In genomic region chr7:81991611-81992061, GRCm38 (mm10) we compare ENCODE assay signal across 9 mouse cellular contexts. TPM values are rescaled to one million over a fixed set of nuclear protein-coding genes. Genes with fewer than 3 reads are reported as not detected.
A peak's percentile ranks its signal among the peaks of the same experiment; 100 is the strongest.
DNase-seq lines count a peak whose midpoint lies in the region; ATAC-seq and TF ChIP-seq lines count a peak whose summit lies in the region.
"Had no signal": no experiment of that assay in that cellular context is flagged by ENCODE, and none has a peak within 500 bp of the region (broad histone marks: within the 10 kb centered on the region; RNA-seq: fewer than 3 reads in every experiment).

No protein-coding gene starts in this region.

- peak overlapping the region; percentile 44 for H3K9ac ChIP-seq in hindbrain, embryonic 14.5 days
- H3K9ac ChIP-seq in midbrain, embryonic 14.5 days (replicated peaks; ENCODE audit: low read length) = peak overlapping the region; percentile 40

- H3K27me3 ChIP-seq in kidney, adult 2 months (replicated peaks; ENCODE audit: control insufficient read depth, insufficient read depth, low read length) = peaks cover 6% of the 10 kb centered on the region
- peaks cover 86% of the 10 kb centered on the region for H3K27me3 ChIP-seq in hindbrain, embryonic 14.5 days (ENCODE audit: control insufficient read depth, insufficient read depth, low read length)
- peaks cover 62% of the 10 kb centered on the region for H3K27me3 ChIP-seq in midbrain, embryonic 14.5 days (ENCODE audit: control insufficient read depth, insufficient read depth, low read length)

- H3K4me2 ChIP-seq in hindbrain, embryonic 14.5 days (replicated peaks) = peak overlapping the region; percentile 91
- H3K4me2 ChIP-seq in midbrain, embryonic 14.5 days (ENCODE audit: low read length) = peak overlapping the region; percentile 90

- 1% methylated on average over 36 of the region's 36 CpGs for WGBS in kidney, adult 2 months
- WGBS in hindbrain, embryonic 14.5 days = under 1% methylated on average over 36 of the region's 36 CpGs
- under 1% methylated on average over 36 of the region's 36 CpGs for WGBS in midbrain, embryonic 14.5 days

- no peak overlapping the region for H3K27ac ChIP-seq in kidney, adult 2 months (ENCODE audit: insufficient read depth, low read depth, low read length)
- H3K27ac ChIP-seq in brown adipose tissue, adult 24 weeks (replicated peaks; ENCODE audit: low read depth, low read length) = no peak overlapping the region
- H3K27ac ChIP-seq in hindbrain, embryonic 14.5 days = no peak overlapping the region
- H3K27ac ChIP-seq in midbrain, embryonic 14.5 days (replicated peaks; ENCODE audit: low read depth, low read length) = no peak overlapping the region
- H3K27ac ChIP-seq: macrophage had no signal

- intact Hi-C loops in left cerebral cortex, postnatal 36 days (cut with DNase I) = no loop called here

- 0 out of 2 replicates have a peak, but pooled peaks have one; percentile 24 for ATAC-seq in hindbrain, embryonic 14.5 days (ENCODE audit: low FRiP score)
- no peak for ATAC-seq in midbrain, embryonic 14.5 days (ENCODE audit: low FRiP score, low TSS enrichment)

- H3K4me1 ChIP-seq in kidney, adult 2 months (ENCODE audit: control insufficient read depth, insufficient read depth, low read length) = no peaks in the 10 kb centered on the region
- H3K4me1 ChIP-seq in brown adipose tissue, adult 24 weeks (ENCODE audit: control insufficient read depth, insufficient read depth, insufficient read length, low read length) = 0 out of 2 replicates have a peak, but pooled peaks cover 3% of the 10 kb centered on the region
- H3K4me1 ChIP-seq in hindbrain, embryonic 14.5 days (replicated peaks; ENCODE audit: control insufficient read depth, insufficient read depth, low read length) = 0 out of 2 replicates have a peak, but pooled peaks cover 3% of the 10 kb centered on the region
- H3K4me1 ChIP-seq in midbrain, embryonic 14.5 days (ENCODE audit: control insufficient read depth, insufficient read depth, low read length) = peaks cover 3% of the 10 kb centered on the region; the same call in 1 of the 2 replicates

- no peak for TF ChIP-seq CTCF in kidney, adult 2 months (conservative IDR thresholded peaks at IDR 0.05; ENCODE audit: insufficient read depth, insufficient read length, low read depth, low read length)

- TF ChIP-seq POLR2A in kidney, adult 2 months (IDR thresholded peaks at IDR 0.05; ENCODE audit: low read depth, low read length) = no peak

- no peaks in the 10 kb centered on the region for H3K36me3 ChIP-seq in kidney, adult 2 months (ENCODE audit: control insufficient read depth, insufficient read depth, low read length)
- H3K36me3 ChIP-seq in hindbrain, embryonic 14.5 days (replicated peaks; ENCODE audit: control insufficient read depth, insufficient read depth) = no peaks in the 10 kb centered on the region
- H3K36me3 ChIP-seq in midbrain, embryonic 14.5 days (ENCODE audit: control insufficient read depth, insufficient read depth, low read length) = no peaks in the 10 kb centered on the region

- no peak for DNase-seq in kidney, adult 2 months
- DNase-seq in kidney, postnatal 14 days = no peak
- DNase-seq in hindbrain, embryonic 14.5 days (ENCODE audit: low spot score) = no peak
- peak; percentile 63 for DNase-seq in midbrain, embryonic 14.5 days
- DNase-seq in urinary bladder, postnatal 36 days (ENCODE audit: low spot score in 2 of 2) = no peak
- DNase-seq in spleen, adult 12 weeks (ENCODE audit: low spot score) = no peak
- DNase-seq in left cerebral cortex, postnatal 36 days (ENCODE audit: low spot score in 2 of 2) = no peak

- no peaks in the 10 kb centered on the region for H3K9me3 ChIP-seq in hindbrain, embryonic 14.5 days (ENCODE audit: control insufficient read depth, low read length)
- H3K9me3 ChIP-seq in midbrain, embryonic 14.5 days (ENCODE audit: control insufficient read depth, low read length) = no peaks in the 10 kb centered on the region

- peak overlapping the region; percentile 24; the same call in 1 of the 2 replicates for H3K4me3 ChIP-seq in kidney, adult 2 months (ENCODE audit: insufficient read depth, low read depth, low read length)
- H3K4me3 ChIP-seq in brown adipose tissue, adult 24 weeks (ENCODE audit: insufficient read depth, low read depth, low read length) = peak overlapping the region; percentile 21; the same call in 1 of the 2 replicates
- H3K4me3 ChIP-seq in hindbrain, embryonic 14.5 days (replicated peaks; ENCODE audit: low read length) = peak overlapping the region; percentile 47
- peak overlapping the region; percentile 45 for H3K4me3 ChIP-seq in midbrain, embryonic 14.5 days (replicated peaks; ENCODE audit: low read depth, low read length)

RNA-seq across cellular contexts. Expression of gene Bnc1, which starts 0.5 kb away (rescaled TPM):
- 0.05 and 0.11 TPM in 2 replicates for polyA plus RNA-seq in kidney, adult 2 months (2012; rRNA removed)
- polyA plus RNA-seq in brown adipose tissue, adult 24 weeks (2012; ENCODE audit: insufficient read depth, insufficient read length, missing spikeins) = not detected in 2 replicates
- polyA plus RNA-seq in hindbrain, embryonic 14.5 days (2014; fragmentation: Nextera tagmentation; extraction: Ambion mirVana) = 0.20 and 0.25 TPM in 2 replicates
- 0.27 and 0.30 TPM in 2 replicates for polyA plus RNA-seq in midbrain, embryonic 14.5 days (2014; fragmentation: Nextera tagmentation; extraction: Ambion mirVana)
- total RNA-seq in left cerebral cortex, postnatal 36 days (2021) = not detected
- polyA plus RNA-seq: macrophage had no signal

RNA-seq across cellular contexts. Expression of gene Hdgfl3, which starts 57.4 kb away (rescaled TPM):
- 1.5 TPM in 2 replicates for polyA plus RNA-seq in kidney, adult 2 months (2012; rRNA removed)
- 2.6 and 3.1 TPM in 2 replicates for polyA plus RNA-seq in brown adipose tissue, adult 24 weeks (2012; ENCODE audit: insufficient read depth, insufficient read length, missing spikeins)
- polyA plus RNA-seq in hindbrain, embryonic 14.5 days (2014; fragmentation: Nextera tagmentation; extraction: Ambion mirVana) = 79.5 and 84.3 TPM in 2 replicates
- 99.2 and 99.4 TPM in 2 replicates for polyA plus RNA-seq in midbrain, embryonic 14.5 days (2014; fragmentation: Nextera tagmentation; extraction: Ambion mirVana)
- total RNA-seq in left cerebral cortex, postnatal 36 days (2021) = 10 to 100 TPM; 76.0 to 76.9 TPM

Comparison
In these comparisons a context has a peak if more than half of its experiments do, and no peak if none do; other contexts are left out.
1. RNA of gene Hdgfl3, which starts 57.4 kb away (polyA plus RNA-seq): 99.2 to 99.4 TPM in midbrain, embryonic 14.5 days and 79.5 to 84.3 TPM in hindbrain, embryonic 14.5 days; 2.6 to 3.1 TPM in brown adipose tissue, adult 24 weeks and 1.5 TPM in kidney, adult 2 months; every median in the first group is over 10 times any median in the second.
2. Peak in every context shown above with its lines, with median percentiles within 50 percentile points of each other: H3K4me3 ChIP-seq.